Mouse (Mus musculus): Measurements from ENCODE around the gene Kmt2c.

DNA sequence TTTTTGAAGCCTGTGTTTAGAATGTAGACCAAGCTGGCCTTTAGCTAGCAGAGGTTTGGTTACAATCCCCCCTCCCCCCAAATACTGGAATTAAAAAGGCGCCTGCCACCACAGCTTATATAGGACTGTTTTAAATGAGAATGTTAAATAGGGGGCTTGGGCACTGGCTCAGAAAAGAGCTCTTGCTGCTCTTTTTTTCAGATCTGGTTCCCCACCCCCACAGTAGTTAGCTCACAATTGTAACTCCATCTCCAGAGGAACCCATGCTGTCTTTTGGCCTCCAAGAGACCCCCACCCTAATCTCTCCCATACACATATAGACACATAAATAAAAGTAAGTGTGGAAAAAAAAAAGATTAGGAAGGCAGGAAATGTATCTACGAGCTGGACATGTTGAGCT is 37.9 kb upstream of the Kmt2c start:
- TF ChIP-seq CTCF (IDR thresholded peaks at IDR 0.05; ENCODE audit: extremely low read depth, insufficient read depth, low read length) (no peak), POLR2A (IDR thresholded peaks at IDR 0.05; ENCODE audit: extremely low read depth, insufficient read depth, low read length) (no peak)

Measured in cortical plate, adult 2 months (tissue).